Mouse (Mus musculus) heart, adult 10 weeks (tissue): ENCODE results near the gene Magea2. TPM values are rescaled to one million over a fixed set of nuclear protein-coding genes. Genes with fewer than 3 reads are reported as not detected.

Source experiments
- polyA plus RNA-seq: library from polyadenylated mRNA; stranded (reverse); fragments of 350-450 nt; fragmentation: Illumina TruSeq; extraction: RNeasy Lipid Tissue Mini Kit (QIAGEN cat#74804); gene quantifications from one replicate; pipeline ENCODE4 v1.2.3, GENCODE M21; 2014; ENCODE audit warnings: low read depth, low replicate concordance

Gene Magea2
- not detected for polyA plus RNA-seq

DNA sequence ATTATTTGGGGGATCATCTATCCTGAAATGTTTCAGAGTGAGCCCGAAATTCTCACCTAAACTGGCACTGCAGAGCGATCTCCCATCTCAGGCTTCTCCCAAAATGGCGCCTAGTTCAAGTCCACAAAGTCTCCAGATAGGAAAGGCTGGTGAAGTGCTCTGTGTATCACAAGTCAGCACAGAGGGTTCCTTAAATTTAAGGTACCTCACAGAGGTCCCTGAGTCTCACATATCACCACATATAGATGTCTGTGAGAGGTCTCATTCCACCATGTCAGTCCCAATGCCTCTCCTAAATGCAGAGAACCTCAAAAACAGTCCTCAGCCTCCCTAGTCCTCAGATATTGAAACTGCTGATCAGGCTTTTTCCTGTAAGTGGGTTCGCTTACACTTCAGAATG, at the start of gene Magea2:
TSS of gene Magea2 (minus strand) at position 101 of the 400 bp plus-strand sequence.

DNA sequence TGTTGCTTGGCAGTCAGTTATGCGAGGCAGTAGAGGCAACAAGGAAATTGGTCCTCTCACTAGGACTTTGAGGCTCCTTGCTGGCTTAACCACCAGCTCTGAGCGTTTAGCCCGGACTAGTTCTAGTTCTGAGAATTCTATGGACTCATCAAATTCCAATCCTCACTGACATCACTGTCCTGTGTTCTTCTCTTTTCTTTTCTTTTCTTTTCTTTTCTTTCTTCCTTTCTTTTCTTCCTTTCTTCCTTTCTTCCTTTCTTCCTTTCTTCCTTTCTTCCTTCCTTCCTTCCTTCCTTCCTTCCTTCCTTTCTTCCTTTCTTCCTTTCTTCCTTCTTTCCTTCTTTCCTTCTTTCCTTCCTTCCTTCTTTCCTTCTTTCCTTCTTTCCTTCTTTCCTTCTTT, 34.8 kb upstream of the Magea2 start, which contains the start of gene Cldn34b2:
TSS of gene Cldn34b2 (minus strand) at position 101 of the 400 bp plus-strand sequence.

DNA sequence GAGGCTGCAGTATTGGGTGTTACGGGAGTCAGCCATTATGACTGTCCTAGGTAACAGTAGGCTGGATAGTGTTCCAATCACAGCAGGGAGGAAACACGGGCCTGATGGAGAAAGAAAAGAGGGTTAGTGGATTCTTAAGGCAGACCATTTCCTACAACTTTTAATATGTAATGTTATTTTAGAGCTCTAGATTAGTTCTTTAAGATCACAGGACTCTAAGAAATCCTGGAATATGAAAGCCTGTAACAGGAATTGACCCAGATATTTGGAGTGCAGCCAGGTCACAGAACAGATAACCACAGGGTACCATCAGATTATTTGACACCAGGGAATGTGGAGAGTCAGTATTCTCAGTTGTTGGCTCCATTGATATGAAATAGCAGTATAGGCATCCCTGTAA, 3.8 kb downstream of the Magea2 start, which contains the start of gene Magea1:
TSS of gene Magea1 (minus strand) at position 101 of the 400 bp plus-strand sequence.

DNA sequence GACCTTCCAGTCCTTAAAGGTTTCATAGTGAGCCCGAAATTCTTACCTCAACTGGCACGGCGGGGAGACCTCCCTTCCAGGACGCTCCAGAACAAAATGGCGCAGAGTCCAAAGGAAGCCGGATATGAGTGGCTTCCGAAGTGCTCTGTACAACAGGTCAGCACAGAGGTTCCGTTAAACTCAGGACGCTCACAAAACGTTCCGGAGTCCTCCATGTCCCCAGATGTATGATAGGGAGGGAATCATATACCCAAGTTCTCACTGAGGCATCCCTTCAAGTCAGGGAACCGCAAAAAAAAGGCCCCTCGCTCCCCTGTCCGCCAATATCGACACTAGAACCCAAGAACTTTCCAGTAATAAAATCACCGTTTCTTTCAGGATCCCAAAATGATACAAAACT, 30.4 kb downstream of the Magea2 start, which contains the start of gene Magea5:
TSS of gene Magea5 (minus strand) at position 101 of the 400 bp plus-strand sequence.

DNA sequence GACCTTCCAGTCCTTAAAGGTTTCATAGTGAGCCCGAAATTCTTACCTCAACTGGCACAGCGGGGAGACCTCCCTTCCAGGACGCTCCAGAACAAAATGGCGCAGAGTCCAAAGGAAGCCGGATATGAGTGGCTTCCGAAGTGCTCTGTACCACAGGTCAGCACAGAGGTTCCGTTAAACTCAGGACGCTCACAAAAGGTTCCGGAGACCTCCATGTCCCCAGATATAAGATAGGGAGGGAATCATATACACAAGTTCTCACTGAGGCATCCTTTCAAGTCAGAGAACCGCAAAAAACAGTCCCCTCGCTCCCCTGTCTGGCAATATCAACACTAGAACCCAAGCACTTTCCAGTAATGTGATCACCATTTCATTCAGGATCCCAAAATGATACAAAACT, 97.7 kb downstream of the Magea2 start, which contains the start of gene Magea8:
TSS of gene Magea8 (minus strand) at position 101 of the 400 bp plus-strand sequence.

Other genes starting within 250 kb of the Magea2 start
- gene Cldn34b1, start 203.4 kb downstream of the Magea2 start, polyA plus RNA-seq = not detected
- not detected for gene Magea6, start 157.7 kb downstream of the Magea2 start, polyA plus RNA-seq
- not detected for gene Magea3, start 144.2 kb downstream of the Magea2 start, polyA plus RNA-seq
- not detected for gene Magea8, start 97.8 kb downstream of the Magea2 start, polyA plus RNA-seq
- gene Magea5, start 30.5 kb downstream of the Magea2 start, polyA plus RNA-seq = not detected
- gene Magea1, start 3.9 kb downstream of the Magea2 start, polyA plus RNA-seq = not detected
- gene Cldn34b2, start 34.7 kb upstream of the Magea2 start, polyA plus RNA-seq = not detected
- gene Sat1, start 122.8 kb upstream of the Magea2 start, polyA plus RNA-seq = 61.5 TPM
- gene Acot9, start 168.8 kb upstream of the Magea2 start, polyA plus RNA-seq = 31.3 TPM
- 40.3 TPM for gene Prdx4, start 247.1 kb upstream of the Magea2 start, polyA plus RNA-seq